Mouse (Mus musculus) urinary bladder, postnatal 0 days (tissue): ENCODE results near the gene Serpinb5. TPM values are rescaled to one million over a fixed set of nuclear protein-coding genes. Genes with fewer than 3 reads are reported as not detected.

Experiments used
- polyA plus RNA-seq: library from polyadenylated mRNA; unstranded; fragments of >200 nt; fragmentation: Nextera tagmentation; extraction: Ambion mirVana; gene quantifications from 2 replicates; pipeline ENCODE4 v1.2.1, GENCODE M21; 2015

Gene Serpinb5
- 22.9 and 28.3 TPM in 2 replicates for polyA plus RNA-seq

DNA sequence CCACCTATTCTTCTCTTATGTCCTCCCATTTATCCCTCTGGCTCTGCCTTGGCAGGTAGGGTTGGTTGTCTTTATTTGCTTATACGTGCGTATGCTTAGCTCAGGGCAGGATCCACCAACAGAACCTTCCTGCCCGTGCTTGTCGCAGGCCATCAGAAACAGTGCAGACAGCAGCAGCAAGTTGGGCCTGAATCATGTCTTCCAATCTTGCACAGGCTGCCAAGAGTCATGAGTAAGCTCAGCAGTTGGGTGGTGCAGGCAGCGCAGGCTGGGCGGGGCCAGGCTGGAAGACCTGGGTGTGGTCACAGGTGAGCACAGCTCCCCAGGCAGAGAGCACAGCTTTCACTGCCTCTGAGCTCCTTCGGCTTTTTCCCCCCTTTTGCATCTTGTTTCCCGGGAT lies at the start of gene Serpinb5:
Gene Serpinb5 (plus strand): TSS at position 327 of the 400 bp plus-strand sequence.

Other genes with a start within 250 kb of the Serpinb5 start
- 4.9 and 5.2 TPM in 2 replicates for gene Bcl2, start 146.9 kb upstream of the Serpinb5 start, polyA plus RNA-seq
- 11.0 and 13.4 TPM in 2 replicates for gene Kdsr, start 101.4 kb upstream of the Serpinb5 start, polyA plus RNA-seq
- 50.2 and 54.5 TPM in 2 replicates for gene Vps4b, start 64.4 kb upstream of the Serpinb5 start, polyA plus RNA-seq
- 0.07 TPM in 1 of 2 replicates, not detected in the other for gene Serpinb12, start 73.3 kb downstream of the Serpinb5 start, polyA plus RNA-seq
- gene Serpinb13, start 119.8 kb downstream of the Serpinb5 start, polyA plus RNA-seq = not detected in 2 replicates
- not detected in 2 replicates for gene Serpinb3a, start 191.1 kb downstream of the Serpinb5 start, polyA plus RNA-seq
- not detected in 2 replicates for gene Serpinb3d, start 222.3 kb downstream of the Serpinb5 start, polyA plus RNA-seq